Mouse (Mus musculus) G1E (cell line): ENCODE data around the gene Dctpp1. TPM values are rescaled to one million over a fixed set of nuclear protein-coding genes. Genes with fewer than 3 reads are reported as not detected.

Experiments used
- ATAC-seq: 2 replicates; pipeline ENCODE4 v1.8.0; 2016; ENCODE audit warnings: mild to moderate bottlenecking; ENCODE audit not compliant: insufficient number of reproducible peaks, poor library complexity, low FRiP score, severe bottlenecking; ENCODE audit errors: extremely low read depth
- DNase-seq: peaks from one replicate; pipeline ENCODE4 v3.0.0; 2012; ENCODE audit warnings: low spot score
- H3K27me3 ChIP-seq: 2 replicates; pipeline ENCODE4 v1.6.1; 2012; ENCODE audit warnings: mild to moderate bottlenecking, low read length, inconsistent platforms; ENCODE audit not compliant: insufficient read depth
- H3K36me3 ChIP-seq: replicated peaks from 2 replicates; pipeline ENCODE3; 2012; ENCODE audit warnings: mild to moderate bottlenecking, inconsistent platforms
- H3K4me1 ChIP-seq: 2 replicates; pipeline ENCODE4 v1.6.1; 2012; ENCODE audit warnings: low read depth, low read length, inconsistent platforms, mixed read lengths; ENCODE audit not compliant: insufficient read depth
- H3K4me3 ChIP-seq: 2 replicates; pipeline ENCODE4 v1.5.1; 2012; ENCODE audit warnings: low read depth, mild to moderate bottlenecking, inconsistent platforms, low read length, moderate library complexity, mixed read lengths
- H3K9me3 ChIP-seq: replicated peaks from 2 replicates; pipeline ENCODE4 v1.6.1; 2012; ENCODE audit warnings: inconsistent platforms
- CTCF ChIP-seq: IDR thresholded peaks from 2 replicates; pipeline ENCODE4 v1.5.1; 2012; ENCODE audit warnings: low read depth, low read length, inconsistent platforms, mixed read lengths
- GATA1 ChIP-seq: IDR thresholded peaks from 2 replicates; pipeline ENCODE4 v1.6.1; 2012; ENCODE audit warnings: borderline replicate concordance, low read length, inconsistent platforms, mixed read lengths
- GATA2 ChIP-seq: IDR thresholded peaks from 2 replicates; pipeline ENCODE4 v1.6.1; 2012; ENCODE audit warnings: low read depth, low read length, inconsistent platforms, borderline replicate concordance
- POLR2AphosphoS5 ChIP-seq: IDR thresholded peaks from 2 replicates; pipeline ENCODE4 v1.6.1; 2012; ENCODE audit warnings: low read depth, low read length, inconsistent platforms; ENCODE audit not compliant: insufficient replicate concordance
- TAL1 ChIP-seq: conservative IDR thresholded peaks from 2 replicates; pipeline ENCODE4 v1.6.1; 2012; ENCODE audit warnings: low read depth, low read length, inconsistent platforms, mixed read lengths
- polyA plus RNA-seq: library from polyadenylated mRNA; stranded (reverse); fragments of >175 nt; gene quantifications from 2 replicates; pipeline ENCODE4 v1.2.3, GENCODE M21; 2012
- total RNA-seq, 2 experiments: library from RNA; stranded (forward) in 1 of 2; stranded (reverse) in 1 of 2; fragments of 200-1000 nt in 1 of 2; fragments of >200 nt in 1 of 2; fragmentation: Nextera tagmentation in 1 of 2; gene quantifications; 2 replicates each; pipeline ENCODE4 v1.2.3; 2014 to 2017

Dctpp1 gene
- total and polyA plus RNA-seq, 3 experiments, result 56.4 to 138 (median 67.0) TPM

GRCm38 (mm10) chr7:127207374-127208294 is 52.9 kb downstream of the Dctpp1 start:
- ATAC-seq (no peak), DNase-seq (no peak)
- H3K36me3 ChIP-seq, result peaks cover 33% of the 10 kb centered on the region
- H3K4me3 ChIP-seq, result peak overlapping the region; percentile 76
- H3K9me3 ChIP-seq, result no peaks in the 10 kb centered on the region
- TF ChIP-seq POLR2AphosphoS5 (no peak), GATA2 (no peak), CTCF (no peak), GATA1 (no peak), TAL1 (no peak)
- H3K27me3 ChIP-seq, result no peaks in the 10 kb centered on the region
- peaks cover 65% of the 10 kb centered on the region for H3K4me1 ChIP-seq

Other genes starting within 250 kb of the Dctpp1 start
Only the 20 nearest of the 28 such genes appear.
- gene Zg16, start 173.4 kb downstream of the Dctpp1 start, total RNA-seq (2014; fragmentation: Nextera tagmentation), result 2.9 TPM in 1 of 2 replicates, not detected in the other
- gene Zg16, start 173.4 kb downstream of the Dctpp1 start, total RNA-seq (2017), result 0.17 TPM in 1 of 2 replicates, not detected in the other
- gene Zg16, start 173.4 kb downstream of the Dctpp1 start, polyA plus RNA-seq, result not detected in 2 replicates
- 39.5 and 42.1 TPM in 2 replicates for gene AI467606, start 169.3 kb downstream of the Dctpp1 start, total RNA-seq (2014; fragmentation: Nextera tagmentation)
- gene AI467606, start 169.3 kb downstream of the Dctpp1 start, total RNA-seq (2017), result 42.2 and 50.8 TPM in 2 replicates
- 134 and 143 TPM in 2 replicates for gene AI467606, start 169.3 kb downstream of the Dctpp1 start, polyA plus RNA-seq
- gene Qprt, start 138.5 kb downstream of the Dctpp1 start, total RNA-seq (2014; fragmentation: Nextera tagmentation), result 4.5 and 8.0 TPM in 2 replicates
- gene Qprt, start 138.5 kb downstream of the Dctpp1 start, total RNA-seq (2017), result 2.0 and 3.7 TPM in 2 replicates
- 1.2 and 1.9 TPM in 2 replicates for gene Qprt, start 138.5 kb downstream of the Dctpp1 start, polyA plus RNA-seq
- gene Spn, start 122.9 kb downstream of the Dctpp1 start, total RNA-seq (2014; fragmentation: Nextera tagmentation), result 52.8 and 55.4 TPM in 2 replicates
- 251 and 278 TPM in 2 replicates for gene Spn, start 122.9 kb downstream of the Dctpp1 start, total RNA-seq (2017)
- 81.4 and 90.2 TPM in 2 replicates for gene Spn, start 122.9 kb downstream of the Dctpp1 start, polyA plus RNA-seq
- gene Cd2bp2, start 64.7 kb downstream of the Dctpp1 start, total RNA-seq (2014; fragmentation: Nextera tagmentation), result 23.3 and 37.2 TPM in 2 replicates
- gene Cd2bp2, start 64.7 kb downstream of the Dctpp1 start, total RNA-seq (2017), result 79.3 and 84.6 TPM in 2 replicates
- gene Cd2bp2, start 64.7 kb downstream of the Dctpp1 start, polyA plus RNA-seq, result 71.8 and 73.7 TPM in 2 replicates
- 19.5 and 26.7 TPM in 2 replicates for gene Tbc1d10b, start 52.2 kb downstream of the Dctpp1 start, total RNA-seq (2014; fragmentation: Nextera tagmentation)
- 38.3 and 40.1 TPM in 2 replicates for gene Tbc1d10b, start 52.2 kb downstream of the Dctpp1 start, total RNA-seq (2017)
- 72.0 and 74.1 TPM in 2 replicates for gene Tbc1d10b, start 52.2 kb downstream of the Dctpp1 start, polyA plus RNA-seq
- gene Mylpf, start 51.8 kb downstream of the Dctpp1 start, total RNA-seq (2014; fragmentation: Nextera tagmentation), result 2.6 TPM in 1 of 2 replicates, not detected in the other
- gene Mylpf, start 51.8 kb downstream of the Dctpp1 start, total RNA-seq (2017), result 2.8 TPM in 2 replicates
- gene Mylpf, start 51.8 kb downstream of the Dctpp1 start, polyA plus RNA-seq, result 0.44 and 0.94 TPM in 2 replicates
- 11.7 and 20.0 TPM in 2 replicates for gene Zfp553, start 27.6 kb downstream of the Dctpp1 start, total RNA-seq (2014; fragmentation: Nextera tagmentation)
- 22.0 and 25.2 TPM in 2 replicates for gene Zfp553, start 27.6 kb downstream of the Dctpp1 start, total RNA-seq (2017)
- 25.3 and 26.2 TPM in 2 replicates for gene Zfp553, start 27.6 kb downstream of the Dctpp1 start, polyA plus RNA-seq
- 128 and 141 TPM in 2 replicates for gene Sept1, start 27.6 kb downstream of the Dctpp1 start, total RNA-seq (2014; fragmentation: Nextera tagmentation)
- gene Sept1, start 27.6 kb downstream of the Dctpp1 start, total RNA-seq (2017), result 51.1 and 54.9 TPM in 2 replicates
- 263 and 305 TPM in 2 replicates for gene Sept1, start 27.6 kb downstream of the Dctpp1 start, polyA plus RNA-seq
- gene Zfp771, start 16.4 kb downstream of the Dctpp1 start, total RNA-seq (2014; fragmentation: Nextera tagmentation), result 3.1 and 5.8 TPM in 2 replicates
- gene Zfp771, start 16.4 kb downstream of the Dctpp1 start, total RNA-seq (2017), result 11.9 and 16.5 TPM in 2 replicates
- gene Zfp771, start 16.4 kb downstream of the Dctpp1 start, polyA plus RNA-seq, result 42.6 and 60.5 TPM in 2 replicates
- gene Sephs2, start 13.3 kb upstream of the Dctpp1 start, total RNA-seq (2014; fragmentation: Nextera tagmentation), result 73.6 and 75.9 TPM in 2 replicates
- gene Sephs2, start 13.3 kb upstream of the Dctpp1 start, total RNA-seq (2017), result 126 and 131 TPM in 2 replicates
- 39.9 and 53.7 TPM in 2 replicates for gene Sephs2, start 13.3 kb upstream of the Dctpp1 start, polyA plus RNA-seq
- gene Itgal, start 35.6 kb upstream of the Dctpp1 start, total RNA-seq (2014; fragmentation: Nextera tagmentation), result 3.7 and 5.1 TPM in 2 replicates
- 3.1 and 4.1 TPM in 2 replicates for gene Itgal, start 35.6 kb upstream of the Dctpp1 start, total RNA-seq (2017)
- 1.7 and 2.2 TPM in 2 replicates for gene Itgal, start 35.6 kb upstream of the Dctpp1 start, polyA plus RNA-seq
- 8.4 and 12.3 TPM in 2 replicates for gene Zfp768, start 84.9 kb upstream of the Dctpp1 start, total RNA-seq (2014; fragmentation: Nextera tagmentation)
- 10.9 and 12.3 TPM in 2 replicates for gene Zfp768, start 84.9 kb upstream of the Dctpp1 start, total RNA-seq (2017)
- 32.3 and 33.6 TPM in 2 replicates for gene Zfp768, start 84.9 kb upstream of the Dctpp1 start, polyA plus RNA-seq
- 7.8 and 9.3 TPM in 2 replicates for gene Zfp747, start 115.3 kb upstream of the Dctpp1 start, total RNA-seq (2014; fragmentation: Nextera tagmentation)
- gene Zfp747, start 115.3 kb upstream of the Dctpp1 start, total RNA-seq (2017), result 12.9 and 14.2 TPM in 2 replicates
- 5.5 and 6.2 TPM in 2 replicates for gene Zfp747, start 115.3 kb upstream of the Dctpp1 start, polyA plus RNA-seq
- gene 9130019O22Rik, start 126.5 kb upstream of the Dctpp1 start, total RNA-seq (2014; fragmentation: Nextera tagmentation), result 4.5 and 5.0 TPM in 2 replicates
- 10.2 and 11.2 TPM in 2 replicates for gene 9130019O22Rik, start 126.5 kb upstream of the Dctpp1 start, total RNA-seq (2017)
- gene 9130019O22Rik, start 126.5 kb upstream of the Dctpp1 start, polyA plus RNA-seq, result 1.2 TPM in 2 replicates
- 2.2 and 4.2 TPM in 2 replicates for gene E430018J23Rik, start 132.9 kb upstream of the Dctpp1 start, total RNA-seq (2014; fragmentation: Nextera tagmentation)
- gene E430018J23Rik, start 132.9 kb upstream of the Dctpp1 start, total RNA-seq (2017), result 7.2 and 7.7 TPM in 2 replicates
- 6.6 and 7.3 TPM in 2 replicates for gene E430018J23Rik, start 132.9 kb upstream of the Dctpp1 start, polyA plus RNA-seq
- gene Zfp764, start 146.1 kb upstream of the Dctpp1 start, total RNA-seq (2014; fragmentation: Nextera tagmentation), result 2.7 and 4.4 TPM in 2 replicates
- gene Zfp764, start 146.1 kb upstream of the Dctpp1 start, total RNA-seq (2017), result 4.9 and 5.6 TPM in 2 replicates
- gene Zfp764, start 146.1 kb upstream of the Dctpp1 start, polyA plus RNA-seq, result 0.55 and 0.57 TPM in 2 replicates
- gene Zfp688, start 161.4 kb upstream of the Dctpp1 start, total RNA-seq (2014; fragmentation: Nextera tagmentation), result 24.0 and 26.6 TPM in 2 replicates
- 11.4 and 15.9 TPM in 2 replicates for gene Zfp688, start 161.4 kb upstream of the Dctpp1 start, total RNA-seq (2017)
- 15.7 and 18.2 TPM in 2 replicates for gene Zfp688, start 161.4 kb upstream of the Dctpp1 start, polyA plus RNA-seq
- gene Zfp689, start 188.4 kb upstream of the Dctpp1 start, total RNA-seq (2014; fragmentation: Nextera tagmentation), result 6.1 and 7.1 TPM in 2 replicates
- 2.0 and 2.4 TPM in 2 replicates for gene Zfp689, start 188.4 kb upstream of the Dctpp1 start, total RNA-seq (2017)
- 12.7 and 16.7 TPM in 2 replicates for gene Zfp689, start 188.4 kb upstream of the Dctpp1 start, polyA plus RNA-seq
- 115 and 137 TPM in 2 replicates for gene Prr14, start 198.9 kb upstream of the Dctpp1 start, total RNA-seq (2014; fragmentation: Nextera tagmentation)
- 19.3 and 27.6 TPM in 2 replicates for gene Prr14, start 198.9 kb upstream of the Dctpp1 start, total RNA-seq (2017)
- gene Prr14, start 198.9 kb upstream of the Dctpp1 start, polyA plus RNA-seq, result 54.2 and 63.5 TPM in 2 replicates